Mouse (Mus musculus) cerebellum, postnatal 36 days (tissue): ENCODE results near the gene Kat2b.
"Not testable (repeated sequence)": the region's sequence is repeated elsewhere in the genome, so short reads cannot be mapped to it uniquely, and the experiment has no call there.

ENCODE experiments used
- DNase-seq, 2 experiments: peaks; one replicate each; pipeline ENCODE4 v3.0.0; 2021 to 2022; ENCODE audit warnings: mixed read lengths in 2 of 2

Kat2b gene

GRCm38 (mm10) chr17:53570361-53570875 lies 3.8 kb downstream of the Kat2b start:
- DNase-seq, result no peak

- DNase-seq, result not testable (repeated sequence)
Measured at GRCm38 (mm10) chr17:53570932-53571331, 4.3 kb downstream of the Kat2b start.

GRCm38 (mm10) chr17:53573019-53573556 lies 6.4 kb downstream of the Kat2b start:
- no peak for DNase-seq

GRCm38 (mm10) chr17:53577151-53577550 lies 10.5 kb downstream of the Kat2b start:
- no peak for DNase-seq

GRCm38 (mm10) chr17:53577754-53578153 lies 11.1 kb downstream of the Kat2b start:
- no peak for DNase-seq

- no peak for DNase-seq
Measured at GRCm38 (mm10) chr17:53578249-53578648, 11.6 kb downstream of the Kat2b start.

GRCm38 (mm10) chr17:53578776-53579175 lies 12.1 kb downstream of the Kat2b start:
- DNase-seq, result peak; percentile 85 to 89

- no peak for DNase-seq
Measured at GRCm38 (mm10) chr17:53579612-53580011, 13.0 kb downstream of the Kat2b start.

- DNase-seq, result peak; percentile 42 to 53
Measured at GRCm38 (mm10) chr17:53580237-53580636, 13.6 kb downstream of the Kat2b start.

- no peak for DNase-seq
Measured at GRCm38 (mm10) chr17:53582026-53582585, 15.4 kb downstream of the Kat2b start.

GRCm38 (mm10) chr17:53582805-53583204 lies 16.1 kb downstream of the Kat2b start:
- no peak for DNase-seq

GRCm38 (mm10) chr17:53583846-53584579 lies 17.4 kb downstream of the Kat2b start:
- DNase-seq, result no peak

GRCm38 (mm10) chr17:53587074-53587851 lies 20.6 kb downstream of the Kat2b start:
- peak; percentile 68 to 80 for DNase-seq

GRCm38 (mm10) chr17:53588097-53588855 lies 21.6 kb downstream of the Kat2b start:
- DNase-seq, result no peak

- DNase-seq, result no peak
Measured at GRCm38 (mm10) chr17:53590110-53590509, 23.4 kb downstream of the Kat2b start.

- no peak for DNase-seq
Measured at GRCm38 (mm10) chr17:53591910-53592309, 25.2 kb downstream of the Kat2b start.

- no peak for DNase-seq
Measured at GRCm38 (mm10) chr17:53594590-53594989, 27.9 kb downstream of the Kat2b start.

GRCm38 (mm10) chr17:53595527-53595926 lies 28.9 kb downstream of the Kat2b start:
- no peak for DNase-seq

GRCm38 (mm10) chr17:53596314-53596882 lies 29.7 kb downstream of the Kat2b start:
- DNase-seq, result peak in 1 of 2 experiments; percentile 32

GRCm38 (mm10) chr17:53596941-53597790 lies 30.5 kb downstream of the Kat2b start:
- DNase-seq, result no peak

- no peak for DNase-seq
Measured at GRCm38 (mm10) chr17:53598571-53598970, 31.9 kb downstream of the Kat2b start.
